Mouse (Mus musculus) neutrophil, adult 5-6 weeks (primary cell): ENCODE results near the gene Pdzk1. TPM values are rescaled to one million over a fixed set of nuclear protein-coding genes. Genes with fewer than 3 reads are reported as not detected.
A peak's percentile ranks its signal among the peaks of the same experiment; 100 is the strongest.

Experiments used
- ATAC-seq: fragments of 151-379, 151-347 bp; 2 replicates; pipeline ENCODE4 v1.8.0; 2017; ENCODE audit warnings: mild to moderate bottlenecking, moderate TSS enrichment; ENCODE audit not compliant: insufficient number of reproducible peaks, poor library complexity, low FRiP score, severe bottlenecking; ENCODE audit errors: extremely low read depth
- total RNA-seq: library from RNA; stranded (forward); fragments of 200-1000 nt; gene quantifications from 2 replicates; pipeline ENCODE4 v1.2.3, GENCODE M21; 2017

Pdzk1 gene
- 0.12 TPM in 1 of 2 replicates, not detected in the other for total RNA-seq

- no peak for ATAC-seq
Observed at GRCm38 (mm10) chr3:96828984-96829383, at the start of gene Pdzk1, which contains the start of gene Cd160. TSS of gene Pdzk1 (plus strand) at chr3:96829284. TSS of gene Cd160 (minus strand) at chr3:96829351.

GRCm38 (mm10) chr3:96782236-96782635, 46.8 kb upstream of the Pdzk1 start:
- ATAC-seq, result no peak

GRCm38 (mm10) chr3:96787784-96788183, 41.3 kb upstream of the Pdzk1 start:
- no peak for ATAC-seq

GRCm38 (mm10) chr3:96788506-96788905, 40.6 kb upstream of the Pdzk1 start:
- no peak for ATAC-seq

GRCm38 (mm10) chr3:96800254-96800653, 28.8 kb upstream of the Pdzk1 start:
- ATAC-seq, result no peak

GRCm38 (mm10) chr3:96802214-96802613, 26.9 kb upstream of the Pdzk1 start:
- no peak for ATAC-seq

- no peak for ATAC-seq
Observed at GRCm38 (mm10) chr3:96808136-96808535, 20.9 kb upstream of the Pdzk1 start.

- no peak for ATAC-seq
Observed at GRCm38 (mm10) chr3:96808651-96809050, 20.4 kb upstream of the Pdzk1 start.

GRCm38 (mm10) chr3:96811232-96811631, 17.9 kb upstream of the Pdzk1 start:
- no peak for ATAC-seq

GRCm38 (mm10) chr3:96812395-96813091, 16.5 kb upstream of the Pdzk1 start:
- peak; percentile 57; the same call in 1 of the 2 replicates for ATAC-seq

- ATAC-seq, result no peak
Observed at GRCm38 (mm10) chr3:96813106-96813505, 16.0 kb upstream of the Pdzk1 start.

GRCm38 (mm10) chr3:96813591-96814244, 15.4 kb upstream of the Pdzk1 start:
- no peak for ATAC-seq

- no peak for ATAC-seq
Observed at GRCm38 (mm10) chr3:96814342-96814741, 14.7 kb upstream of the Pdzk1 start.

- no peak for ATAC-seq
Observed at GRCm38 (mm10) chr3:96820116-96820915, 8.8 kb upstream of the Pdzk1 start.

GRCm38 (mm10) chr3:96821581-96821980, 7.5 kb upstream of the Pdzk1 start:
- no peak for ATAC-seq

GRCm38 (mm10) chr3:96823701-96824100, 5.4 kb upstream of the Pdzk1 start:
- ATAC-seq, result no peak

- ATAC-seq, result no peak
Observed at GRCm38 (mm10) chr3:96824614-96825013, 4.5 kb upstream of the Pdzk1 start.

GRCm38 (mm10) chr3:96825261-96825660, 3.8 kb upstream of the Pdzk1 start:
- ATAC-seq, result no peak

- ATAC-seq, result no peak
Observed at GRCm38 (mm10) chr3:96828308-96828864, 698 bp upstream of the Pdzk1 start.
